Mouse (Mus musculus): ENCODE measurements at regions not wholly inside any gene's neighbourhood (a gene's known extent, or its start where the extent isn't known, plus 50 kb on each side); places are given as distances from the start of the nearest gene placed in this dataset.

DNA sequence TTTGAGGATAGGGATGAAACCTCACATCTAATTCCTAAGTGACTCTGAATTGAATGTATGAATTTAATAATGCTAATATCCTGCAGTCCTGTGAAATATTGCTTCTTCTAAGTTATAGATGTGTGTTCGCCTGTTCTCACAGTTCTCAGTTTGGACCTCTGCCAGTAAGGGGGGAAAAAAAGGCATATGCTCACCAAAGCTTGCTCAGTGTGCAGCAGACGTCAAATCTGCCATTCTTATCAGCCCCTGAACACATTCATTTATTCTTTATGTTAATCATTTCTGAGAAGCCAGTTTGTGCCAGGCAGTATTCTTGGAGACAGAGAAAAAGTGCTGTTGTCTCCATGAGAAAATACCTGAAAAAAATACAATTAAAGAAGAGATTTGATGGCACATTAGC, 198.6 kb downstream of the Efnb2 start:
- no peak for TF ChIP-seq CTCF (IDR thresholded peaks at IDR 0.05; ENCODE audit: low read depth)
- TF ChIP-seq EP300 (IDR thresholded peaks at IDR 0.05; ENCODE audit: low read depth), result no peak

Measured in liver, embryonic 14.5 days (tissue).